Mouse (Mus musculus): ENCODE data around the gene Hnrnpm. TPM values are rescaled to one million over a fixed set of nuclear protein-coding genes. Genes with fewer than 3 reads are reported as not detected.
"Not testable (repeated sequence)": the region's sequence is repeated elsewhere in the genome, so short reads cannot be mapped to it uniquely, and the experiment has no call there.

Gene Hnrnpm
- total RNA-seq (2021): 100 to 1,000 TPM; 157 to 166 TPM

- no peak for DNase-seq
Measured at GRCm38 (mm10) chr17:33686760-33687159, at the start of gene Hnrnpm. TSS of gene Hnrnpm (minus strand) at chr17:33686860.

GRCm38 (mm10) chr17:33733526-33733925, 46.9 kb upstream of the Hnrnpm start:
- not testable (repeated sequence) for DNase-seq

DNA sequence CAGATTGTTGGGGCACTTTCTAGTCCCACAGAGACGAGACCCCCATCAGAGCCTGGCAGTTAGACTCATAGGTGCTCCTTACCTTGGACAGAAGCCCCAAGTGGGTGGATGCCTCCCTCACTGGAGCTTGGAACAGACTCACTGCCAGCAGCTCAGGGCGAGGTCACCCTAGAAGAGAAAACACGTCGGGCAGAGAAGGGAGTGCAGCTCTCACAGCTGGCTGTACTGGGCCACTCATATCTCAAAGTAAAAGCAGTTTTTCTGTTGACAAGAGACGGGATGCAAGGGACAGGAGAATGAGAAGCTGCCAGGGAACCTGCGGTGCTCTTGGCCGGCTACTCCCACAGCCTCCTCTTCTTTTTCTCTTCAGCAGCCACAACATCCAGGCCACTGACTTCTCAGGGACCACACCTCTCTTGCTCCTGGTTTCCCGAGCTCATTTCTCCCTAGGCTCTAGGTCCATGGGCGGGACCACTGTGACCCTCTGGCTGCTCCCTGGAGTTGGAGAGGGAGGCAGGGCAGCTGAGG, 46.0 kb upstream of the Hnrnpm start:
- not testable (repeated sequence) for DNase-seq

DNA sequence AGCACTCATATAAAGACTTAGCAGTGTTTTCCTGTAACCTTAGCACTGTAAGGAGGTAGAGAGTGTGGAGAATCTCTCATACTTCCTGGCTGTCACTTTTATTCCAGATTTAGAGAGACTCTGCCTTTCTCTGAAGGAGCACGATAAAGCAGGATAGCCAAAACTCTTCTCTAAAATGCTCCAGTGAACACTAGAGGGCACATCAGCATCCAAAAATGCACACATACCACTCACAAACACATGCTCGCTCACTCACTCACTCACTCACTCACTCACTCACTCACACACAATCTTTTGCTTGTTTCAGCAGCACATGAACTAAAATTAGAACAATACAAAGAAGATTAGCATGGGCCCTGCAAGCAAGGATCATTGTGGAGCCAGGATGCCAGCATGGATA, 42.6 kb upstream of the Hnrnpm start:
- no peak for DNase-seq

GRCm38 (mm10) chr17:33728396-33728795, 41.7 kb upstream of the Hnrnpm start:
- DNase-seq: no peak

GRCm38 (mm10) chr17:33719736-33720378, 33.2 kb upstream of the Hnrnpm start:
- DNase-seq: no peak

GRCm38 (mm10) chr17:33718944-33719725, 32.5 kb upstream of the Hnrnpm start:
- no peak for DNase-seq

- peak; percentile 95 for DNase-seq
Measured at GRCm38 (mm10) chr17:33718384-33718881, 31.8 kb upstream of the Hnrnpm start, which contains the start of gene March2. TSS of gene March2 (minus strand) at chr17:33718670.

DNA sequence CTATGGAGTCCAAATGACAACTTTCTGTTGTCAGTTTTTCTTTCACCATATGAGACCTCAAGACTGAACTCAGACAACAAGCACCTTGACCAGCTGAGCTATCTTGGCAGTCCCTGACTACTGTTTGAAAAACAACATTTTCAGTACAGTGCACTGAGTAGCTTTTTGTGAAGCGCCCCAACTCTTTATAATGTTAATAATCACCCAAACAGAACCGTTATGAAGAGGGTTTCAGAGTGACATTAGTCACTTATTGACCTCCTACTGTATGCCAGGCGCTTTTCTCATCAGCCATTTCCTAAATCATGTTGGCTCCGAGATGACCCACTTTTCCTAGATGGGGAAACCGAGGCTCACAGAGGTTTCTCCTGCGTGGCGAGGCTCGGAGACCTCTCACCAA, 31.3 kb upstream of the Hnrnpm start:
- no peak for DNase-seq

GRCm38 (mm10) chr17:33717246-33717645, 30.6 kb upstream of the Hnrnpm start:
- no peak for DNase-seq

GRCm38 (mm10) chr17:33714779-33715178, 28.1 kb upstream of the Hnrnpm start:
- DNase-seq: no peak

- no peak for DNase-seq
Measured at GRCm38 (mm10) chr17:33713271-33713670, 26.6 kb upstream of the Hnrnpm start.

DNA sequence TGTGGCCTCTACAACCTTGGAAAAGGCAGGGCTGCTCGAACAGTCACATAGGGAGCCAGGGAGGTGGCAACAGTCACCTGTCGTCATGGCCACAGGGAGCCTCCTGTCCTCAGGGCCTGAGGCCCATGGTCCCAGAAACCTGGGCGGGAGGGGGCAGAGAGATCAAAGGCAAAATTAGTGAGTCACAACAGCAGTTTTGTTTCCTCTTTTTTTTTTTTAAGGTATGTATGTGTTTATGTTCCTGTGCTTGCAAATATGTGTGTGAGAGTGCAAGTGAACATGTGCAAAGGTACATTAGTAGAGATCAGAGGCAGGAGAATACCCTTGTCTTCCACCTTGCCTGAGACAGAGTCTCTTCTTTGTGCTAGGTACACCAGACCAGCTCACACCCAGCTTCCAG, 23.2 kb upstream of the Hnrnpm start:
- no peak for DNase-seq

DNA sequence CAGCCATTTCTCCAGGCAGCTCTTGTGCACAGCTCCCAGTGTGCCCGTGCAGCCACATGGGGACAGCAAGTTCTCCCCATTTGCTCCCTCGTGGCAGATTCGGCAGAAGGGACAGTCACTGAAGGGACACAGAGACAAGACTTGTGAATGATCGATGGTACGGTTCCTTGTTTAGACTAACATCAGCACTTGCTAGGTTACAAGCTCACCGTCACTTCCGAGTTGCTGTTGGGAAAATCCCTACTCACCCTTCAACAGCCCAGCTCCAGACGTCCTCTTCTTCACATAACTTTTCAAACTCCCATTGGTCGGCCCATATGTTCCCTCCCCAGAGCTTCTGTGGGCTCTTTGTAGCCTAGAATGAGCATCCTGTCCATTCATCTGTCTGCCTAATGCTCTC, 16.4 kb upstream of the Hnrnpm start:
- no peak for DNase-seq

GRCm38 (mm10) chr17:33702178-33702577, 15.5 kb upstream of the Hnrnpm start:
- no peak for DNase-seq

GRCm38 (mm10) chr17:33695471-33695870, 8.8 kb upstream of the Hnrnpm start:
- no peak for DNase-seq

- DNase-seq: peak; percentile 97
Measured at GRCm38 (mm10) chr17:33685249-33685653, 1.4 kb downstream of the Hnrnpm start.

DNA sequence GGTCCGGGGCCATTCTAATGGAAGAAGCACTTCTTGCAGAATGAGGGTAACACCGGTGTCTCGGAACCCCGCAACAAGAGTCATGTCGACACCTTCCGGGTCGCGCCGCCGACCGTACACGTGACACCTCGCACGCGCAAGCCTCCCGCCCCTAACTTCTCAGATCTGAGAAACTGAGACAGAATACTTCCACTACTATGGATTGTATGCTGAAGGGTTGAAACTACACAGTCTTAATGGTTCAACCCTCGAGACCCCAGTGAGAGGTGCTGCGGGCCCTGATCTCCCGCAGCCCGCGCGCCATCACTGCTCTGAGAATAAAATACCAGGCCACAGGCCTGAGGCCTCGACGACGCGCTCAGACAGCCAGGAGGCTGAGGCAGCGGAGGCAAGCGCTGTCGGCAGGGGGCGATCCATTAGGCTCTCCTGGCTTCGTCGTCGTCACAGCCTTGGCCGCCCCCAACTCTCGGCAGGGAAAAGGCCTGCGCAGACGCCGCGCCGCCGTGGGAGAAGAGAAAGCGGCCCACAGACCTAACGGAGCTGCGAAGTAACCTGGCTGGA, 1.9 kb downstream of the Hnrnpm start:
- peak; percentile 79 to 80 for DNase-seq

- DNase-seq: no peak
Measured at GRCm38 (mm10) chr17:33681767-33682166, 4.9 kb downstream of the Hnrnpm start.

- no peak for DNase-seq
Measured at GRCm38 (mm10) chr17:33678771-33679170, 7.9 kb downstream of the Hnrnpm start.

- DNase-seq: no peak
Measured at GRCm38 (mm10) chr17:33676086-33676485, 10.6 kb downstream of the Hnrnpm start.

DNA sequence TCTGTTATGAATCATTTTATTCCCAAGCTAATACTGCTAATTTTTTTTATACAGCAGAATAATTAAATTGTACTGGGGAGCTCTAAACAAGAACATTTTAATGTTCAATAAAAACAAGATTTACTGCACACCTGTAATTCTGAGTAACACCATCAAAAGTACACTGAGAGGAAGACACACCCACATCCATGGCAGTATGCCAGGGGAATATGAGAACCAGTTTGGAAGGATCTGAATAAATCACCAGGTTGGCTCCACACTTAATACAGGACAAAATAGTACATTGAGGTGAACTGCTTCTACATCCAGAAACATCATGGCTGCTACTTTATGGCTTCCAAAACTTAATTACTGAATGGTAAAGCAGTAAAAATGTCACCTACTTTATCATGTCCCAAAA, 11.2 kb downstream of the Hnrnpm start:
- DNase-seq: no peak

DNA sequence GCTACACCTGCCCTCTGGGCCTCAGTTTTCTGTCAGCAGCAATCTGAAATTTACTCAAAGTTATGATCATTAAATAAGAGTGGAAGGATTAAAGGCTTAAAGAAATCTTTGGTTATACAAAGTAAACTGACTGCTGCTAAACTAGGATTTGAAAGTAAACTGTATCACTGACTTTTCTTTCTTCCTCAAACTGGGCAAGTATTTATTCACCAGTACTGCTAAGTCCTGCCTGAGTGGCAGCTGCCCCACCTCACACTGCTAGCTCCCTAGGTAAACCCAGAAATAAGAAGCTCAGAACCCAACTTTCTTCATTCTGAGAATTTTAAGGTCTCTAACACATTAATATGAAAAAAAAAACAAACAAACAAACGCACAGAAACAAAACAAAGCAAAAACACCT, 12.8 kb downstream of the Hnrnpm start:
- DNase-seq: no peak

Measured in layer of hippocampus, postnatal 36 days (tissue).